Comparison of ENCODE assay signal across 7 mouse cellular contexts in the genomic region with DNA sequence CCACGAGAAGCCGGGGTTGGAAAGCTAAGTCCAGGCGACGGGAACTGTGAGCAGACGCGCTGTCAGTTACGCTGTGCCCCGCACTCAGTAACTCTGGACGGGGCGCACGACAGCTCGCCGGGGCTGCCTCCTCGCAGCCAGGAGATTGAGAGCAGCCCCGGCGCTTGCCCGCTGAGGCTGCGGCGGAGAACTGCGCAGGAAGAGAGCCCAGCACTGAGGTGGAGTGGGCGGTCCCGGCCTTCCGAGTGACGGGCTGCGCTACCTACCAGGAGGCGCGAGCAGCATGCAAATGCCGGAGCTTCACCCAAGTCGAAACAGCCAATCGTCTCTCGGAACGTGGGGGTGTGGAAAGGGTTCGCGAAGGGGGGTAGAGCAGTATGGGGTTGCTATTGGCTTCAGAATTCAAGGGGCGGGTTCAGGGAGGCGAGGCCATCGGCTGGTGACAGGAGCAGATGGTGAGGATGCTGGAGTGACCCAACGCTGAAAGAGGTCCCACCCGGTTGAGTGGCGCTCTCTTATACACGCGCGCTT. TPM values are rescaled to one million over a fixed set of nuclear protein-coding genes. Genes with fewer than 3 reads are reported as not detected.
DNase-seq lines count a peak whose midpoint lies in the region; ATAC-seq and TF ChIP-seq lines count a peak whose summit lies in the region.

A gene (minus strand): TSS at position 200 of the 531 bp plus-strand sequence.

- peak within 1 kb of the TSS; percentile 85 for H3K4me2 ChIP-seq in embryonic facial prominence, embryonic 12.5 days (replicated peaks)
- peak within 1 kb of the TSS; percentile 84 for H3K4me2 ChIP-seq in limb, embryonic 12.5 days
- H3K4me2 ChIP-seq in midbrain, embryonic 14.5 days (ENCODE audit: low read length): peak within 1 kb of the TSS; percentile 91

- no peak for TF ChIP-seq CTCF in heart, adult 2 months (IDR thresholded peaks at IDR 0.05)
- no peak for TF ChIP-seq CTCF in kidney, adult 2 months (conservative IDR thresholded peaks at IDR 0.05; ENCODE audit: insufficient read depth, insufficient read length, low read depth, low read length)

- no peak for TF ChIP-seq EP300 in heart, adult 2 months (IDR thresholded peaks at IDR 0.05; ENCODE audit: insufficient read depth, low read depth, low read length)

- WGBS in embryonic facial prominence, embryonic 12.5 days: 0% methylated on average over 43 of the region's 43 CpGs
- WGBS in heart, adult 2 months: under 1% methylated on average over 43 of the region's 43 CpGs
- under 1% methylated on average over 43 of the region's 43 CpGs for WGBS in kidney, adult 2 months
- under 1% methylated on average over 43 of the region's 43 CpGs for WGBS in limb, embryonic 12.5 days
- under 1% methylated on average over 43 of the region's 43 CpGs for WGBS in midbrain, embryonic 14.5 days

- intact Hi-C loops in heart, adult 2 months (cut with DNase I): loop anchor here (5.0 to 10.0 kb wide), 2 partner anchors 155 to 303 kb away; a partner anchor contains a TSS

- H3K36me3 ChIP-seq in embryonic facial prominence, embryonic 12.5 days: no peaks in the 10 kb centered on the region
- no peaks in the 10 kb centered on the region for H3K36me3 ChIP-seq in heart, adult 2 months (ENCODE audit: control insufficient read depth, insufficient read depth, low read length)
- H3K36me3 ChIP-seq in kidney, adult 2 months (ENCODE audit: control insufficient read depth, insufficient read depth, low read length): no peaks in the 10 kb centered on the region
- H3K36me3 ChIP-seq in limb, embryonic 12.5 days: no peaks in the 10 kb centered on the region
- H3K36me3 ChIP-seq in midbrain, embryonic 14.5 days (ENCODE audit: control insufficient read depth, insufficient read depth, low read length): no peaks in the 10 kb centered on the region

- no peaks in the 10 kb centered on the region for H3K79me2 ChIP-seq in heart, adult 2 months (replicated peaks; ENCODE audit: control insufficient read depth, insufficient read depth, low read length)

- ATAC-seq in embryonic facial prominence, embryonic 12.5 days (ENCODE audit: insufficient number of reproducible peaks, insufficient read depth, low FRiP score, low TSS enrichment): peak; percentile 94
- peak; percentile 93 for ATAC-seq in limb, embryonic 12.5 days (ENCODE audit: insufficient number of reproducible peaks, insufficient read depth, low FRiP score, low TSS enrichment, low read depth)
- ATAC-seq in midbrain, embryonic 14.5 days (ENCODE audit: low FRiP score, low TSS enrichment): peak; percentile 92

- H3K9ac ChIP-seq in embryonic facial prominence, embryonic 12.5 days: peak within 1 kb of the TSS; percentile 82
- H3K9ac ChIP-seq in heart, adult 2 months (ENCODE audit: low read depth, low read length): peak within 1 kb of the TSS; percentile 59
- H3K9ac ChIP-seq in limb, embryonic 12.5 days (replicated peaks): peak within 1 kb of the TSS; percentile 95
- peak within 1 kb of the TSS; percentile 67 for H3K9ac ChIP-seq in midbrain, embryonic 14.5 days (replicated peaks; ENCODE audit: low read length)

- peaks cover 39% of the 10 kb centered on the region for H3K27me3 ChIP-seq in embryonic facial prominence, embryonic 12.5 days
- peaks cover 5% of the 10 kb centered on the region for H3K27me3 ChIP-seq in heart, adult 2 months (ENCODE audit: control insufficient read depth, insufficient read depth, low read length)
- 0 out of 2 replicates have a peak, but pooled peaks cover 3% of the 10 kb centered on the region for H3K27me3 ChIP-seq in kidney, adult 2 months (replicated peaks; ENCODE audit: control insufficient read depth, insufficient read depth, low read length)
- peaks cover 83% of the 10 kb centered on the region for H3K27me3 ChIP-seq in limb, embryonic 12.5 days
- peaks cover 46% of the 10 kb centered on the region; the same call in 1 of the 2 replicates for H3K27me3 ChIP-seq in midbrain, embryonic 14.5 days (ENCODE audit: control insufficient read depth, insufficient read depth, low read length)

- H3K9me3 ChIP-seq in embryonic facial prominence, embryonic 12.5 days: no peaks in the 10 kb centered on the region
- no peaks in the 10 kb centered on the region for H3K9me3 ChIP-seq in limb, embryonic 12.5 days
- no peaks in the 10 kb centered on the region for H3K9me3 ChIP-seq in midbrain, embryonic 14.5 days (ENCODE audit: control insufficient read depth, low read length)

- peak; percentile 96 for DNase-seq in adrenal gland, postnatal 14 days
- peak; percentile 93 to 96 for DNase-seq in heart, adult 2 months
- peak; percentile 98 for DNase-seq in kidney, adult 2 months
- DNase-seq in midbrain, embryonic 14.5 days: peak; percentile 97
- peak; percentile 77 for DNase-seq in spleen, adult 12 weeks (ENCODE audit: low spot score)

- peaks cover 32% of the 10 kb centered on the region for H3K4me1 ChIP-seq in embryonic facial prominence, embryonic 12.5 days
- H3K4me1 ChIP-seq in heart, adult 2 months (ENCODE audit: control insufficient read depth, insufficient read depth, low read length): no peaks in the 10 kb centered on the region
- no peaks in the 10 kb centered on the region; the same call in 1 of the 2 replicates for H3K4me1 ChIP-seq in kidney, adult 2 months (ENCODE audit: control insufficient read depth, insufficient read depth, low read length)
- H3K4me1 ChIP-seq in limb, embryonic 12.5 days (replicated peaks): peaks cover 57% of the 10 kb centered on the region
- H3K4me1 ChIP-seq in midbrain, embryonic 14.5 days (ENCODE audit: control insufficient read depth, insufficient read depth, low read length): peaks cover 17% of the 10 kb centered on the region; the same call in 1 of the 2 replicates

- H3K27ac ChIP-seq in embryonic facial prominence, embryonic 12.5 days: peak within 1 kb of the TSS; percentile 73
- H3K27ac ChIP-seq in heart, adult 2 months: peak within 1 kb of the TSS; percentile 23; the same call in 1 of the 2 replicates
- H3K27ac ChIP-seq in kidney, adult 2 months (ENCODE audit: insufficient read depth, low read depth, low read length): peak within 1 kb of the TSS; percentile 42; the same call in 1 of the 2 replicates
- H3K27ac ChIP-seq in limb, embryonic 12.5 days: peak within 1 kb of the TSS; percentile 89
- H3K27ac ChIP-seq in midbrain, embryonic 14.5 days (replicated peaks; ENCODE audit: low read depth, low read length): peak within 1 kb of the TSS; percentile 72

- peak within 1 kb of the TSS; percentile 64 for H3K4me3 ChIP-seq in embryonic facial prominence, embryonic 12.5 days
- H3K4me3 ChIP-seq in heart, adult 2 months: peak within 1 kb of the TSS; percentile 58
- peak within 1 kb of the TSS; percentile 73 for H3K4me3 ChIP-seq in kidney, adult 2 months (ENCODE audit: insufficient read depth, low read depth, low read length)
- H3K4me3 ChIP-seq in limb, embryonic 12.5 days (replicated peaks): peak within 1 kb of the TSS; percentile 82
- H3K4me3 ChIP-seq in midbrain, embryonic 14.5 days (replicated peaks; ENCODE audit: low read depth, low read length): peak within 1 kb of the TSS; percentile 65

- peak; percentile 78 for TF ChIP-seq POLR2A in heart, adult 2 months (IDR thresholded peaks at IDR 0.05; ENCODE audit: insufficient read depth, low read depth, low read length)
- TF ChIP-seq POLR2A in kidney, adult 2 months (IDR thresholded peaks at IDR 0.05; ENCODE audit: low read depth, low read length): peak; percentile 66

RNA-seq across cellular contexts. Expression of the gene that starts here (rescaled TPM):
- total RNA-seq in adrenal gland, postnatal 14 days (2021): 3.0 and 7.4 TPM in 2 replicates
- polyA plus RNA-seq in embryonic facial prominence, embryonic 12.5 days (2016; fragmentation: Nextera tagmentation; extraction: Ambion mirVana): 21.5 and 22.9 TPM in 2 replicates
- under 1 TPM; 0.77 to 0.94 TPM for total RNA-seq in heart, adult 2 months (2021)
- polyA plus RNA-seq in heart, adult 2 months (2012; rRNA removed): 1.4 and 1.5 TPM in 2 replicates
- 6.7 and 7.2 TPM in 2 replicates for polyA plus RNA-seq in kidney, adult 2 months (2012; rRNA removed)
- 23.5 and 32.8 TPM in 2 replicates for polyA plus RNA-seq in limb, embryonic 12.5 days (2016; fragmentation: Nextera tagmentation; extraction: Ambion mirVana)
- polyA plus RNA-seq in midbrain, embryonic 14.5 days (2014; fragmentation: Nextera tagmentation; extraction: Ambion mirVana): 12.6 and 18.0 TPM in 2 replicates

Comparison
In these comparisons a context has a peak if more than half of its experiments do, and no peak if none do; other contexts are left out.
1. Peak in every context shown above with its lines: DNase-seq, ATAC-seq, H3K4me3 ChIP-seq and H3K27ac ChIP-seq.
2. H3K27ac ChIP-seq: peak in every context shown above with its lines; median percentile 89 in limb, embryonic 12.5 days; 73 in embryonic facial prominence, embryonic 12.5 days; 72 in midbrain, embryonic 14.5 days; 42 in kidney, adult 2 months; 23 in heart, adult 2 months.